Comparison of ENCODE assay signal across 14 mouse cellular contexts in the genomic region with DNA sequence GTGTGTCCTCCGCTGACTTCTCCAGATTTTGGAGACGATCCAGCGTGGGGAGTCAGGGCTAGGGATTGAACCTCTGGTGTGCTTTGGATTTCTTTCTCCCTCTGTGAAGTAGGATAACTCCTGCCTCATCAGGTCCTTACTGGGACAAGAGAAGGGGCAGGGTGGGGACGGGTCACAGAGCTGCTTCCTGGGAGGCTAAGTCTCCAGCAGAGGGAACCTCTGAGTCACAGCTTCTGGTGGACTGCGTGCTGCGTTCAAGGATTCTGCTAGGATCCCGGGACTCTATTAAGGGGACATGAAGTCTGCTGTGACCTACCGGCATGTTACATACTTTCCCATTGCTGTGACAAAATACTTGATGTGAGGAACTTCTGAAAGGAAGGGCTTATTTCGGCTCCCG. TPM values are rescaled to one million over a fixed set of nuclear protein-coding genes. Genes with fewer than 3 reads are reported as not detected.
DNase-seq lines count a peak whose midpoint lies in the region; ATAC-seq and TF ChIP-seq lines count a peak whose summit lies in the region.
"Had no signal": no experiment of that assay in that cellular context is flagged by ENCODE, and none has a peak within 500 bp of the region (broad histone marks: within the 10 kb centered on the region; RNA-seq: fewer than 3 reads in every experiment).

No protein-coding gene starts in this region.

- TF ChIP-seq CTCF in intestine, postnatal 0 days (IDR thresholded peaks at IDR 0.05; ENCODE audit: low read depth) = peak; percentile 59
- TF ChIP-seq CTCF in lung, postnatal 0 days (IDR thresholded peaks at IDR 0.05) = peak; percentile 50
- peak; percentile 13; the same call in 1 of the 2 replicates for TF ChIP-seq CTCF in bone marrow macrophage, adult 2 months (IDR thresholded peaks at IDR 0.05; ENCODE audit: low read depth, low read length)
- TF ChIP-seq CTCF in small intestine, adult 2 months (IDR thresholded peaks at IDR 0.05; ENCODE audit: extremely low read depth, insufficient read length, insufficient replicate concordance, low read depth, low read length) = peak; percentile 12; the same call in 1 of the 2 replicates

- TF ChIP-seq POLR2A in bone marrow macrophage, adult 2 months (IDR thresholded peaks at IDR 0.05; ENCODE audit: borderline replicate concordance, low read depth, low read length) = no peak
- TF ChIP-seq POLR2A in small intestine, adult 2 months (IDR thresholded peaks at IDR 0.05; ENCODE audit: low read depth, low read length) = no peak

- WGBS in intestine, postnatal 0 days = 81% methylated on average over 10 of the region's 10 CpGs
- WGBS in intestine, embryonic 16.5 days = 73% methylated on average over 10 of the region's 10 CpGs
- 65% methylated on average over 10 of the region's 10 CpGs for WGBS in lung, postnatal 0 days
- 90% methylated on average over 10 of the region's 10 CpGs for WGBS in small intestine, adult 2 months

- no peaks in the 10 kb centered on the region for H3K9me3 ChIP-seq in intestine, postnatal 0 days (ENCODE audit: control insufficient read depth)
- H3K9me3 ChIP-seq in intestine, embryonic 16.5 days (ENCODE audit: control insufficient read depth, low read length) = no peaks in the 10 kb centered on the region
- no peaks in the 10 kb centered on the region for H3K9me3 ChIP-seq in lung, postnatal 0 days (ENCODE audit: low read length)
- H3K9me3 ChIP-seq: forebrain, embryonic 13.5 days; heart, embryonic 13.5 days; hindbrain, embryonic 15.5 days; liver, embryonic 13.5 days; megakaryocyte, embryonic 14.5 days had no signal

- no peak for DNase-seq in lung, postnatal 0 days (ENCODE audit: low spot score)
- no peak for DNase-seq in lung, adult 18-20 months
- no peak for DNase-seq in T-cell, adult 2 months (ENCODE audit: low spot score)
- DNase-seq: adrenal gland, postnatal 25 days; kidney, adult 9 months; liver, embryonic 13.5 days had no signal

- no peak for TF ChIP-seq EP300 in lung, postnatal 0 days (IDR thresholded peaks at IDR 0.05)

- peaks cover 10% of the 10 kb centered on the region; the same call in 1 of the 2 replicates for H3K36me3 ChIP-seq in intestine, postnatal 0 days (ENCODE audit: control insufficient read depth, insufficient read depth)
- no peaks in the 10 kb centered on the region for H3K36me3 ChIP-seq in intestine, embryonic 16.5 days (ENCODE audit: control insufficient read depth, insufficient read depth, low read length)
- no peaks in the 10 kb centered on the region for H3K36me3 ChIP-seq in lung, postnatal 0 days (ENCODE audit: insufficient read depth, low read length)
- no peaks in the 10 kb centered on the region for H3K36me3 ChIP-seq in small intestine, adult 2 months (ENCODE audit: control insufficient read depth, insufficient read depth, low read length)
- H3K36me3 ChIP-seq: hindbrain, embryonic 15.5 days; liver, embryonic 13.5 days had no signal

- no peak overlapping the region for H3K27ac ChIP-seq in intestine, postnatal 0 days (ENCODE audit: low read depth, low read length)
- no peak overlapping the region for H3K27ac ChIP-seq in intestine, embryonic 16.5 days (ENCODE audit: low read length)
- H3K27ac ChIP-seq in lung, postnatal 0 days (ENCODE audit: low read length) = no peak overlapping the region
- no peak overlapping the region for H3K27ac ChIP-seq in bone marrow macrophage, adult 2 months (ENCODE audit: insufficient read depth, low read depth, low read length)
- H3K27ac ChIP-seq in small intestine, adult 2 months (ENCODE audit: insufficient read depth, low read depth, low read length) = no peak overlapping the region
- H3K27ac ChIP-seq: forebrain, embryonic 13.5 days; heart, embryonic 13.5 days; hindbrain, embryonic 15.5 days; liver, embryonic 13.5 days had no signal

- no peak for ATAC-seq in intestine, postnatal 0 days
- no peak for ATAC-seq in intestine, embryonic 16.5 days
- no peak for ATAC-seq in lung, postnatal 0 days
- ATAC-seq: forebrain, embryonic 13.5 days had no signal

- no peak overlapping the region for H3K4me3 ChIP-seq in intestine, postnatal 0 days (ENCODE audit: low read depth, low read length)
- H3K4me3 ChIP-seq in intestine, embryonic 16.5 days (ENCODE audit: low read length) = no peak overlapping the region
- H3K4me3 ChIP-seq in lung, postnatal 0 days (ENCODE audit: low read depth, low read length) = no peak overlapping the region
- H3K4me3 ChIP-seq in bone marrow macrophage, adult 2 months (ENCODE audit: insufficient read depth, low read length) = no peak overlapping the region
- no peak overlapping the region for H3K4me3 ChIP-seq in small intestine, adult 2 months (ENCODE audit: low read depth, low read length)
- H3K4me3 ChIP-seq: forebrain, embryonic 13.5 days; heart, embryonic 13.5 days; hindbrain, embryonic 15.5 days; liver, embryonic 13.5 days; megakaryocyte, embryonic 14.5 days had no signal

- no peaks in the 10 kb centered on the region for H3K4me1 ChIP-seq in intestine, postnatal 0 days (replicated peaks; ENCODE audit: control insufficient read depth, insufficient read depth, low read length)
- peaks cover 13% of the 10 kb centered on the region for H3K4me1 ChIP-seq in intestine, embryonic 16.5 days (ENCODE audit: control insufficient read depth, insufficient read depth, low read length)
- H3K4me1 ChIP-seq in lung, postnatal 0 days (ENCODE audit: insufficient read depth, low read depth, low read length) = peaks cover 12% of the 10 kb centered on the region
- H3K4me1 ChIP-seq in bone marrow macrophage, adult 2 months (ENCODE audit: control insufficient read depth, insufficient read depth, low read length) = peaks cover 20% of the 10 kb centered on the region
- H3K4me1 ChIP-seq in small intestine, adult 2 months (ENCODE audit: control insufficient read depth, insufficient read depth, insufficient read length, low read length) = peaks cover 30% of the 10 kb centered on the region

- H3K4me2 ChIP-seq in intestine, postnatal 0 days (replicated peaks; ENCODE audit: low read depth) = no peak overlapping the region
- H3K4me2 ChIP-seq in intestine, embryonic 16.5 days (ENCODE audit: low read depth, low read length) = no peak overlapping the region
- H3K4me2 ChIP-seq in lung, postnatal 0 days (replicated peaks; ENCODE audit: low read depth, low read length) = no peak overlapping the region
- H3K4me2 ChIP-seq: forebrain, embryonic 13.5 days; heart, embryonic 13.5 days; hindbrain, embryonic 15.5 days; liver, embryonic 13.5 days had no signal

- H3K27me3 ChIP-seq in intestine, postnatal 0 days (replicated peaks; ENCODE audit: control insufficient read depth, insufficient read depth, low read length) = no peaks in the 10 kb centered on the region
- no peaks in the 10 kb centered on the region for H3K27me3 ChIP-seq in intestine, embryonic 16.5 days (replicated peaks; ENCODE audit: control insufficient read depth, insufficient read depth, low read length)
- H3K27me3 ChIP-seq in lung, postnatal 0 days (replicated peaks; ENCODE audit: insufficient read depth, low read length) = no peaks in the 10 kb centered on the region
- no peaks in the 10 kb centered on the region for H3K27me3 ChIP-seq in small intestine, adult 2 months (ENCODE audit: control insufficient read depth, insufficient read depth, low read length)
- H3K27me3 ChIP-seq: forebrain, embryonic 13.5 days; heart, embryonic 13.5 days; hindbrain, embryonic 15.5 days; liver, embryonic 13.5 days had no signal

- H3K9ac ChIP-seq in intestine, postnatal 0 days (ENCODE audit: low read depth, low read length) = no peak overlapping the region
- no peak overlapping the region for H3K9ac ChIP-seq in intestine, embryonic 16.5 days (ENCODE audit: low read depth, low read length)
- H3K9ac ChIP-seq in lung, postnatal 0 days (replicated peaks; ENCODE audit: low read depth) = no peak overlapping the region
- H3K9ac ChIP-seq: forebrain, embryonic 13.5 days; heart, embryonic 13.5 days; hindbrain, embryonic 15.5 days; liver, embryonic 13.5 days had no signal

RNA-seq across cellular contexts. Expression of gene Klhl35, which starts 26.9 kb away (rescaled TPM):
- polyA plus RNA-seq in intestine, postnatal 0 days (2015; fragmentation: Nextera tagmentation; extraction: Ambion mirVana) = 0.76 and 1.1 TPM in 2 replicates
- polyA plus RNA-seq in intestine, embryonic 16.5 days (2015; fragmentation: Nextera tagmentation; extraction: Ambion mirVana) = 0.15 and 0.17 TPM in 2 replicates
- 1.2 and 1.8 TPM in 2 replicates for polyA plus RNA-seq in lung, postnatal 0 days (2015; fragmentation: Nextera tagmentation; extraction: Ambion mirVana)
- polyA plus RNA-seq in bone marrow macrophage, adult 2 months (2012; ENCODE audit: insufficient read depth, insufficient read length, missing spikeins) = 0.63 TPM in 1 of 2 replicates, not detected in the other
- 0.13 and 0.27 TPM in 2 replicates for polyA plus RNA-seq in small intestine, adult 2 months (2012; rRNA removed)

RNA-seq across cellular contexts. Expression of gene Rps3, which starts 44.7 kb away (rescaled TPM):
- 531 and 541 TPM in 2 replicates for polyA plus RNA-seq in intestine, postnatal 0 days (2015; fragmentation: Nextera tagmentation; extraction: Ambion mirVana)
- polyA plus RNA-seq in intestine, embryonic 16.5 days (2015; fragmentation: Nextera tagmentation; extraction: Ambion mirVana) = 775 and 816 TPM in 2 replicates
- 594 and 625 TPM in 2 replicates for polyA plus RNA-seq in lung, postnatal 0 days (2015; fragmentation: Nextera tagmentation; extraction: Ambion mirVana)
- 1,023 and 1,161 TPM in 2 replicates for polyA plus RNA-seq in bone marrow macrophage, adult 2 months (2012; ENCODE audit: insufficient read depth, insufficient read length, missing spikeins)
- polyA plus RNA-seq in small intestine, adult 2 months (2012; rRNA removed) = 139 and 203 TPM in 2 replicates

RNA-seq across cellular contexts. Expression of gene Gdpd5, which starts 57.7 kb away (rescaled TPM):
- 15.7 and 16.9 TPM in 2 replicates for polyA plus RNA-seq in intestine, postnatal 0 days (2015; fragmentation: Nextera tagmentation; extraction: Ambion mirVana)
- 17.1 and 17.5 TPM in 2 replicates for polyA plus RNA-seq in intestine, embryonic 16.5 days (2015; fragmentation: Nextera tagmentation; extraction: Ambion mirVana)
- 18.7 and 18.8 TPM in 2 replicates for polyA plus RNA-seq in lung, postnatal 0 days (2015; fragmentation: Nextera tagmentation; extraction: Ambion mirVana)
- polyA plus RNA-seq in bone marrow macrophage, adult 2 months (2012; ENCODE audit: insufficient read depth, insufficient read length, missing spikeins) = 11.1 and 13.8 TPM in 2 replicates
- polyA plus RNA-seq in small intestine, adult 2 months (2012; rRNA removed) = 16.0 and 16.6 TPM in 2 replicates
